Mouse (Mus musculus): ENCODE results near the gene Urb1.

Urb1 gene

DNA sequence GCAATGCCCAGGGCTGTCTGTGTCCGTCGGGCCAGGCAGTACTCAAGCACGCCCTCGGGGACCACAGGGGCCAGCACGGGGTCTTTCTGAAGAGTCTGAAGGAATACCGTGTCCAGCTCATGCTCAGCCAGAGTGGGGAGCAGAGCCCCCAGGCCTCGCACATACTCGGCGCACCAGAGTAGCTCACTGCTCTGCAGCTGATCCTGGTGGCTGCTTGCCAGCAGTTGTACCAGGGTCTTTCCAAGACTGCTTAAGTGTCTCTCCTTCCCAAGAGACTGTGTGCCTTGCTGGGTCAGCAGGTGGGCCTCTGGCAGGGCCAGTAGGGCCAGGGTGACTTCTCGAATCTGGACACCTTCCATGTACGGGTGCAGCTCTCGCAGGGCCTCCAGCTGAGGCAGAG lies 36.0 kb downstream of the Urb1 start:
- DNase-seq (ENCODE audit: low read depth, low spot score): no peak

- DNase-seq (ENCODE audit: low read depth, low spot score): no peak
Measured at GRCm38 (mm10) chr16:90766919-90767454, 43.2 kb downstream of the Urb1 start.

DNA sequence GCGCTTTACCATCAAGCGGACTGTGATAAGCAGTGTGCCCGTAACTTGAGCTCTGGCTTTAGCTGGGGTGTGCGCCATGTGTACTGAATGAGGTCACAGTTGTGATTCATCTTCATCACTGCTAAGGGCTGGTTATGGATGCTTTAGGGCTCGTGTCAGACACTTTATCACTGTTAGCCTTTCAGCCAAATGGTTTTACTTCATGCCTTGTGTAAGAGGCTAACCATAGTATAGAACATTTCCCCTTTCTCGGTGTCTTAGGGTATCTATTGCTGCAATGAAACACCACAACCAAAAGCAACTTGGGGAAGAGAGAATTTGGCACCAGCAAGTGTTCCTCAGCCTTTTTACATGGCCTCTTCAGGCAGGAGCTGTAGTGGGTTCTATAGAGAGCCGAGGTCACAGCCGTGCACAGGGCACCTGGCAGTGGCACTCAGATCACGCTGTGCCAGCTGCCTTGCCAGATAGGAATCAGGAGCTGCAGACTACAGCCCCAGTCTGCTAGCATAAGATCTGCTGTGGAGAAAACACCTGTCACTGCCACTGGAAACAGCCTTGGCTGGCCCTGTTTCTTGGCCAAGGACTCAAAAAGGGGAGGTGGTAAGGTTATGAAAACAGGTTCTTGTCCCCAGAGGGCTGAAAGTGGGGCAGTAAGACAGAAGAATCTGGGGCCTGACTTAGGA lies 44.9 kb downstream of the Urb1 start:
- no peak for DNase-seq (ENCODE audit: low read depth, low spot score)

GRCm38 (mm10) chr16:90760515-90760914 lies 49.7 kb downstream of the Urb1 start:
- DNase-seq (ENCODE audit: low read depth, low spot score): no peak

DNA sequence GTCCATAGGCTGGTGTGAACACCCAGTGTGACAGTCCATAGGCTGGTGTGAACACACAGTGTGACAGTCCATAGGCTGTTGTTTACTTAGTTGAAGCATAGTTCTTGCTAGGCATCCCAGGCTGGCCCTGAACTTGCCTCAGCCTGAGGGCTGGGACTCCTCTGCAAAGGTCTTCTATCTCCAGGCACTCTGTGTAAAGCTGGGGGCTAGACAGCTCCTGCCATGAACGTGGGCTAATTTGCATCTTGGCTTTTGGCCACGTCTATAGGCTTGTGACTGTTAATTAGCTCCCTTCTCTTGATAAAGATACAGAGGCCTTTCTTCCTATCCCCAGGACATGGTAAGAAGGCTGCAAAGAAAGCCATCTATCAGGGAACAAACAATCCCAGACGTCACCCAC lies 50.9 kb downstream of the Urb1 start:
- DNase-seq (ENCODE audit: low read depth, low spot score): no peak

DNA sequence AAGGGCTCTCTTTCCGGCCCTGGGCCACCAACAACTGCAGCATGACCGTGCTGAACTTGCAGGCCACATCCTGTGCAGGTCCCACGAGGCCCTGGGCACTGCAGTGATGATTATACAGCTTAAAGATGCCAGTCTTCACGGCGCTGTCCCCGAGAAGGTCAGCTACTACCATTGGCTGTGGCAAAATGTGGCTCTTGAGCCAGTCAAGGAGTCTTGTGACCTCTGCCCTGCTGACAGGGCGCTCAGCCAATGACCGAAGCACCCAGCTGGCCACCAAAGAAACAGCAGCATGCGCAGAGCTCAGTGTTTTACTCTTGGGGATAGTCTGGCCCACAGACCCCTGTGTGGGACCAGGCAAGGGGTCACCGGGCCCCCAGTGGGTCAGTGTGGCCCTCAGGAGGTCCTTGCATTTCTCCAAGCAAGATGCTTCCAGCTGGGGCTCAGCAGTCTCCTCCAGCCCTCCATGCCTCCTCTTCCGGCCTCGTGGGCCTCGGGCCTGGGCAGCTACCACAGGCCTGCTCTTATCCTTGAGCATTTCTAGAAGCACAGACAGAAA lies 56.7 kb downstream of the Urb1 start:
- no peak for DNase-seq (ENCODE audit: low read depth, low spot score)

DNA sequence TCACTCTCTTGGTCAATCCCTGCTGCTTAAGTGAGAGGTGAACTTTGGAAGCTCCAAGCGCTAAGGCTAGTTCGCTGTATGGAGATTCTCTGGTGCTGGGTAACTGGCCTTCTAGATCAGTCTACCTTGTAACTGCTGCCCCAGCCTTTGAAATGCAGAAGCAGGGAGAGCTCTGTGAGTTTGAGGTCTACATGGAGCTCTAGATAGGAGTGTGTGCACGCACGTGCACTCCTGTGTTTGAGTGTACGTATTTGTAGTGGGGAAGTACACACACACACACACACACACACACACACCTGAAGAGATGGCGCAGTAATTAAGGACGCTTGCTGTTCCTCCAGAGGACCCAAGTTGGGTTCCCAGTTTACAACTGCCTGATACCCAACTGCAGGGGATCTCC lies 62.0 kb downstream of the Urb1 start:
- DNase-seq (ENCODE audit: low read depth, low spot score): no peak

GRCm38 (mm10) chr16:90747143-90747542 lies 63.1 kb downstream of the Urb1 start:
- DNase-seq (ENCODE audit: low read depth, low spot score): no peak

GRCm38 (mm10) chr16:90738092-90738956 lies 71.9 kb downstream of the Urb1 start, which contains the start of gene Mrap:
Gene Mrap (plus strand): TSS chr16:90738207.
- DNase-seq (ENCODE audit: low read depth, low spot score): no peak

DNA sequence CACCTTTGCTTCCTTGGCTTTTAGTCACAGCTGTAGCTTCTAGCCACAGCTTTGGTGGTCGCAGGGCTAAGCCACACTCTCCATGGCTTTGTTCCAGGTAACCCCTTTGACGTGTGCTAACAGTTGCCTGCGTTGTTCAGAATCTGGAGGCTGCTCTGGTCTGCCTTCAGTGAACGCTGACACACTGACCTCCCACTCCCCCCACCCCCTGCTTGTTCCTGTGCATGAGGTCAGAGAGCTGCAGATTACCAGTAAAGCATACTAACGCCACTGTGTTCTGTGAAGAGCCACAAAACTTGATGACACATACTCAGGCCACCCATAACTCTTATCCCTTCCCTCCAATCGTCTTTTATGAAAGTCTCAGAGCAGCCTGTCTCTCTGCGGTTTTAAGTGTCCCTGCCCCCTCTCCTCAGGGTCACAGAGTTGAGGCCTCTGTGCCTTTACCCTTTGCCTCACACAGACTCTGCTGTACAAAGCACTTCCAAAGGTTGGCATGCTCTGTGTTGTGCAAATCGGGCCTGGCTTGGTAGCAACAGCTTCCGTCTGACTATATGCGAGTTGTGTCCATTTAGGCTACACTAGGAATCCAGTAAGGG lies 73.4 kb downstream of the Urb1 start:
- peak; percentile 29 for DNase-seq (ENCODE audit: low read depth, low spot score)

DNA sequence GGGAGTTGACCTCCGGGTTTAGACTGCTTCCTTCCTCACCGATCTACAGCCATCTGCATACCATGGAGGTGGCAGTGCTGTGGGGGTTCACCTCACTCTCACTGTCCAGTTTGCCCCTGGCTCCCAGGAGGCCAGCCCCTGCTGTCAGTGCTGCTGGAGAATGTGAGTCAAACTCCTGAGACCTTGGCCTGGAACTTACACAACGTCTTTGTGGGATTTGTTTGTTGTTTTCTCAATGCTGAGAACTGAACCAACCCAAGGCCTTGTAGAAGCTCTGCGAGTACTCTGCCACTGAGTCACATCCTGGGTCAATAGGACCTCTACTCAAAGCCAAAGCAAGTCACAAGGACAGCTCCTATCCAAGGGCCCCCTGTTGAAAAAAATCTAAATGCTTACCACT lies 74.6 kb downstream of the Urb1 start:
- DNase-seq (ENCODE audit: low read depth, low spot score): no peak

DNA sequence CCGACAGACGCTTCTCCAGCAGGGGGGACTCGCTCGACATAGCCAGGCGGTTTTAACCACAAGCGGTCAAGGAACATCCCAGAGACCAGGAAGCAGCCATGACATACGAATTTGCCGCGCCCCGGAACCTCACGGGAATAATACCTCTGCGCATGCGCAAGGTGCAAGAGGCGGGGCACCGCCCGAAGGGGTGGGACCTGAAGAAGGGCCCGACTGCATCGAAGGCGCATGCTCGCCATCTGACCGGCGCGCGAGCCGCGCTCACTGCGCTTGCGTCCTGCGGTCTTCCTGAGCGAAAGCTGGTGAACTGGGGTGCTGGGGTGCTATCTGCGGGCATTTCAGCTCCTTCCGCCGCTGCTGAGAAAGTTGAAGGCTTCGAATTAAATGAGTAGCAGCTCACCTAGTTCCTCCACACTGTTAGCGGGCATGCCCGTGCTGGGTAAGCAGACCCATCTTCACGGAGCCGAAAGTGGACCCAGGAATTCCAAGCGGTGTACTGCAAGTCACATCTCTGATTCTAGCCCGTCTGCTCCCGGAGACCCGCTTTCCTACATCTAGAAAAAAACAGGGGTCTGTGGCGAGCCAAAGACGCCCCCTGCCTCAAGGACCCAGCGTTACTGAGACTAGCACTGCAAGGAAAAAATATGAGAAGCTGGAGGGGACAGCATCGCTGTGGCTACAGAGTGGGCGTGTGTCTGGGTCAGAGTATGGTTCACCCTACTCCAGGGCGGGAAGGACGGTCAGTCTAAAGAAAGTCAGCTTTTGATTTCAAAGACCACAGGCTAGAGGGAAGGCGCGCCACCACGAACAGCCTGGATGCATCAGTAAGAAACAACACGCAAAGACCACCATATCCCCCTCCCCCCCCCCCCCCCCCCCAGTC lies 82.7 kb downstream of the Urb1 start, which contains the start of gene Mis18a:
Gene Mis18a (minus strand): TSS at position 172 of the 883 bp plus-strand sequence.
- peak; percentile 97 for DNase-seq (ENCODE audit: low read depth, low spot score)

- DNase-seq (ENCODE audit: low read depth, low spot score): no peak
Measured at GRCm38 (mm10) chr16:90726600-90727227, 83.5 kb downstream of the Urb1 start.

GRCm38 (mm10) chr16:90724051-90724450 lies 86.2 kb downstream of the Urb1 start:
- DNase-seq (ENCODE audit: low read depth, low spot score): peak; percentile 53

DNA sequence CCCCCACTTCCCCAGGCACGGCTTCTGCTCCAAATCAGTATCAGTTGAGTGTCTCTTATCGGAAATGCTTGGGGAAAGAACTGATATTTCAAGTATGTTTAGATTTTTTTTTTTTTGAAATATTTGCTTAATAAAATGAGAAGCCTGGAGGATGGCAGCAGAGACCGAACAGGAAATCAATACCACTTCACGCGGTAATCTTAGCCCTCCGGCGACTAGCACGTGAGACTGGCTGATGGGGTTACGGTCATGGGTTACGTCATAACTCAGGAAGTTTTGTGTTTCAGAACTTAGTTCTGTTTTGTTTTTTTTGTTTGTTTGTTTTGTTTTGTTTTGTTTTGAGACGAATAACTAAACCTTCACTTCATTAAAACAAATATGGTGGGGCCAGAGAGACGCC lies 99.9 kb downstream of the Urb1 start:
- no peak for DNase-seq (ENCODE audit: low read depth, low spot score)

DNA sequence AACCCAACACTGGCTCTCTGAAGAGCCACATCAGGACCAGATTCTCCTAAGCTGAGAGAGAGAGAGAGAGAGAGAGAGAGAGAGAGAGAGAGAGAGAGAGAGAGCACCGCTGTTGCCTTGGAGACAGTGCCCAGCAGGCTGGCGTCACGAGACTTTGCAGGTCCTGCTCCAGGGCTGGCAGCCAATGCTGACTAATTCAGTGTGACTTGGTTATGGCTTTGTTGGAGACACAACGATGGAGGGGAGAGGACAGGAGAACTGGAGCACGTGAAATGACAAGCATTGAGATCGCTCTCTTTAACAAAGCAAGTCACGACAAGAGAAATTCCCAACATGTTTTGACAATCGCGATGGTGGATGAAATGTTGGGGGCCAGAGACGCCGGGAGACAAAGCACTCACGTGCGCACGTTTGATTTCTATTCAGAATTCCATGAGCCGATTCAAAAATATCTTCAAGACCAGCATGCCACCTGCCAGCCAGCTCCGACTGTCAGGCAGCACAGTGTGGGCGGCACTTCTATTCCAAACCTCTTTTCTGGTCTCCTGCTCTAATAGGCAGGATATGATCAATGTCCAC lies 100.4 kb downstream of the Urb1 start:
- DNase-seq (ENCODE audit: low read depth, low spot score): no peak

- DNase-seq (ENCODE audit: low read depth, low spot score): no peak
Measured at GRCm38 (mm10) chr16:90706279-90706678, 103.9 kb downstream of the Urb1 start.

- DNase-seq (ENCODE audit: low read depth, low spot score): no peak
Measured at GRCm38 (mm10) chr16:90704161-90704825, 105.9 kb downstream of the Urb1 start.

DNA sequence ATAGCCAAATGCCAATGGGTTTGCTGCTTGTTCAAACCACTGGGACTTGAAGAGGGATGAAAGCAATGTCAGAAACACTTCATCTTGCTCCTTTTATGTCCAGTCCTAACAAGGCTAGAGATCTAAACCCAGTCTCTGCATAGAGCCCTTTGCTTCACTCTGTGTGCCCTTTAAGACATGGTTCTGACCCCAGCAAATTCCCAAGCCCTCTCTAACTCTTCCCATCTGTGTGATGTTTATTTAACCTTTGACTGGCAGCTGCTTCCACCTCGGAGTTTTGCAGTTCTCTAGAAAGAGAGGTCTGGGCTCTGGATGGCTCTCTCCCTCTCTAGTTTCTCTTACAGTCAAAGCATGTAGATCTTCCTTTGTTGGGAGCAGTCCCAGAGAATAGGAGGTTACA lies 106.6 kb downstream of the Urb1 start:
- no peak for DNase-seq (ENCODE audit: low read depth, low spot score)

All from ES-CJ7 (cell line).